Comparison of ENCODE assay signal across 8 mouse cellular contexts in the genomic region with DNA sequence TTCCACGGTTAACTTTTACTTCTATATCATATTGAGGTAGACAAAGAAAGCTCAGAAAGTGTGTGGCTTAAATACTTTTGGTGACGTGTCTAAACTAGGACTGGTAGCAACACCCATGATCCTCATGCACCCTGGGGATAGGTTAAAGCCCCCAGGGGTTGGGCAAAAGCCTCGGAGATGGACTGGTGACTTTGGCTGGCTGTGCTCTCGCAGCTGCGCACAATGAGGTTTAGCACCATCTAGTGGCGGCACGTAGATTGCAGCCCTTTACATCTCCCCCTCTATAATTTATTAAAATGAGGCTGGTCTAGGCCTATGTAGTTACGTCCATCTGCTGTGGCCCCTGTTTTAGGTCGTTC. TPM values are rescaled to one million over a fixed set of nuclear protein-coding genes. Genes with fewer than 3 reads are reported as not detected.
DNase-seq lines count a peak whose midpoint lies in the region; ATAC-seq and TF ChIP-seq lines count a peak whose summit lies in the region.
"Not testable (repeated sequence)": the region's sequence is repeated elsewhere in the genome, so short reads cannot be mapped to it uniquely, and the experiment has no call there.

No protein-coding gene starts in this region.

- not testable (repeated sequence) for H3K4me1 ChIP-seq in forebrain, embryonic 11.5 days (replicated peaks; ENCODE audit: control insufficient read depth, insufficient read depth, low read length); heart, embryonic 13.5 days; hindbrain, postnatal 0 days (ENCODE audit: insufficient read depth, low read length); limb, embryonic 11.5 days (ENCODE audit: control insufficient read depth, insufficient read depth, low read length); lung, embryonic 14.5 days (ENCODE audit: insufficient read depth); midbrain, embryonic 16.5 days (ENCODE audit: control insufficient read depth, insufficient read depth, low read length); stomach, embryonic 16.5 days (ENCODE audit: control insufficient read depth, insufficient read depth, low read length)

- ATAC-seq in activated CD4-positive, CD25-positive, alpha-beta regulatory T cell, adult 4 months = peak; percentile 4
- ATAC-seq in forebrain, embryonic 11.5 days (replicated peaks; ENCODE audit: low FRiP score); heart, embryonic 13.5 days (ENCODE audit: extremely low read depth, insufficient number of reproducible peaks, low FRiP score, low TSS enrichment); hindbrain, postnatal 0 days; limb, embryonic 11.5 days (ENCODE audit: insufficient number of reproducible peaks, low FRiP score, low TSS enrichment, low read depth); midbrain, embryonic 16.5 days; stomach, embryonic 16.5 days (ENCODE audit: insufficient read depth, low FRiP score): not testable (repeated sequence)
- ATAC-seq in lung, embryonic 14.5 days (ENCODE audit: insufficient read depth) = peak; percentile 54; the same call in 1 of the 2 replicates

- not testable (repeated sequence) for H3K9me3 ChIP-seq in forebrain, embryonic 11.5 days (ENCODE audit: control insufficient read depth, low read length); heart, embryonic 13.5 days; hindbrain, postnatal 0 days (ENCODE audit: low read length); limb, embryonic 11.5 days (ENCODE audit: control insufficient read depth, low read length); lung, embryonic 14.5 days (ENCODE audit: low read depth, low read length); midbrain, embryonic 16.5 days (replicated peaks; ENCODE audit: control insufficient read depth, low read length, poor library complexity, severe bottlenecking); stomach, embryonic 16.5 days (replicated peaks; ENCODE audit: control insufficient read depth, low read length)

- H3K4me2 ChIP-seq in forebrain, embryonic 11.5 days (ENCODE audit: low read depth, low read length, severe bottlenecking) = peak overlapping the region; percentile 32; the same call in 1 of the 2 replicates
- peak overlapping the region; percentile 69 for H3K4me2 ChIP-seq in heart, embryonic 13.5 days
- peak overlapping the region; percentile 45 for H3K4me2 ChIP-seq in hindbrain, postnatal 0 days (ENCODE audit: low read depth, low read length)
- H3K4me2 ChIP-seq in limb, embryonic 11.5 days (ENCODE audit: low read depth, severe bottlenecking) = peak overlapping the region; percentile 13; the same call in 1 of the 2 replicates
- H3K4me2 ChIP-seq in lung, embryonic 14.5 days = peak overlapping the region; percentile 59
- H3K4me2 ChIP-seq in midbrain, embryonic 16.5 days (ENCODE audit: low read length) = peak overlapping the region; percentile 45
- H3K4me2 ChIP-seq in stomach, embryonic 16.5 days (ENCODE audit: low read depth, low read length) = peak overlapping the region; percentile 51

- DNase-seq in forebrain, embryonic 11.5 days (ENCODE audit: low spot score); hindbrain, postnatal 0 days (ENCODE audit: low spot score); limb, embryonic 11.5 days (ENCODE audit: low spot score); lung, embryonic 14.5 days: not testable (repeated sequence)

- not testable (repeated sequence) for H3K4me3 ChIP-seq in forebrain, embryonic 11.5 days (ENCODE audit: low read depth, low read length); hindbrain, postnatal 0 days (ENCODE audit: low read length); limb, embryonic 11.5 days (ENCODE audit: low read depth, low read length)
- H3K4me3 ChIP-seq in heart, embryonic 13.5 days = peak overlapping the region; percentile 40
- H3K4me3 ChIP-seq in lung, embryonic 14.5 days (ENCODE audit: low read depth, low read length) = peak overlapping the region; percentile 15; the same call in 1 of the 2 replicates
- peak overlapping the region; percentile 7; the same call in 1 of the 2 replicates for H3K4me3 ChIP-seq in midbrain, embryonic 16.5 days (ENCODE audit: low read depth, low read length)
- H3K4me3 ChIP-seq in stomach, embryonic 16.5 days (replicated peaks; ENCODE audit: low read length) = peak overlapping the region; percentile 30

- H3K27ac ChIP-seq in forebrain, embryonic 11.5 days (ENCODE audit: low read depth, low read length); heart, embryonic 13.5 days (replicated peaks); hindbrain, postnatal 0 days; limb, embryonic 11.5 days (replicated peaks; ENCODE audit: low read depth, low read length); lung, embryonic 14.5 days (ENCODE audit: low read depth); midbrain, embryonic 16.5 days (ENCODE audit: low read length); stomach, embryonic 16.5 days (ENCODE audit: low read length): not testable (repeated sequence)

- 0 out of 2 replicates have a peak, but pooled peaks have one; percentile 4 for TF ChIP-seq CTCF in hindbrain, postnatal 0 days (IDR thresholded peaks at IDR 0.05; ENCODE audit: low read depth)
- not testable (repeated sequence) for TF ChIP-seq CTCF in lung, embryonic 14.5 days (IDR thresholded peaks at IDR 0.05; ENCODE audit: low read depth)

- H3K36me3 ChIP-seq in forebrain, embryonic 11.5 days (ENCODE audit: control insufficient read depth, insufficient read depth, low read length); heart, embryonic 13.5 days; hindbrain, postnatal 0 days (ENCODE audit: insufficient read depth, low read length); limb, embryonic 11.5 days (ENCODE audit: control insufficient read depth, insufficient read depth, low read length); lung, embryonic 14.5 days (ENCODE audit: insufficient read depth); midbrain, embryonic 16.5 days (ENCODE audit: control insufficient read depth, insufficient read depth, low read length); stomach, embryonic 16.5 days (ENCODE audit: control insufficient read depth, insufficient read depth, low read length): not testable (repeated sequence)

- WGBS in forebrain, embryonic 11.5 days = 14% methylated on average over 1 of the region's 9 CpGs
- WGBS in heart, embryonic 13.5 days = 15% methylated on average over 1 of the region's 9 CpGs
- 14% methylated on average over 1 of the region's 9 CpGs for WGBS in hindbrain, postnatal 0 days
- WGBS in limb, embryonic 11.5 days = 25% methylated on average over 1 of the region's 9 CpGs
- WGBS in lung, embryonic 14.5 days = 8% methylated on average over 1 of the region's 9 CpGs
- WGBS in midbrain, embryonic 16.5 days = 9% methylated on average over 1 of the region's 9 CpGs
- WGBS in stomach, embryonic 16.5 days = 0% methylated on average over 1 of the region's 9 CpGs

- H3K27me3 ChIP-seq in forebrain, embryonic 11.5 days (ENCODE audit: control insufficient read depth, insufficient read depth, low read length); heart, embryonic 13.5 days (replicated peaks); hindbrain, postnatal 0 days (ENCODE audit: insufficient read depth, low read length); limb, embryonic 11.5 days (ENCODE audit: control insufficient read depth, insufficient read depth, low read length); lung, embryonic 14.5 days (ENCODE audit: insufficient read depth, low read length); midbrain, embryonic 16.5 days (ENCODE audit: control insufficient read depth, insufficient read depth, low read depth, low read length); stomach, embryonic 16.5 days (ENCODE audit: control insufficient read depth, insufficient read depth, low read length): not testable (repeated sequence)

- H3K9ac ChIP-seq in forebrain, embryonic 11.5 days (ENCODE audit: low read length); hindbrain, postnatal 0 days (replicated peaks; ENCODE audit: low read length); limb, embryonic 11.5 days (ENCODE audit: low read length); midbrain, embryonic 16.5 days (ENCODE audit: low read depth, low read length): not testable (repeated sequence)
- H3K9ac ChIP-seq in heart, embryonic 13.5 days = peak overlapping the region; percentile 78
- H3K9ac ChIP-seq in lung, embryonic 14.5 days = peak overlapping the region; percentile 48; the same call in 1 of the 2 replicates
- peak overlapping the region; percentile 69 for H3K9ac ChIP-seq in stomach, embryonic 16.5 days (ENCODE audit: low read length)

RNA-seq across cellular contexts. Expression of gene Zfp974, which starts 4.5 kb away (rescaled TPM):
- 1 to 10 TPM; 3.3 to 4.5 TPM for polyA plus RNA-seq in activated CD4-positive, CD25-positive, alpha-beta regulatory T cell, adult 4 months (2017; shearing (Covaris generic))
- 12.5 and 17.3 TPM in 2 replicates for polyA plus RNA-seq in forebrain, embryonic 11.5 days (2014; fragmentation: Nextera tagmentation; extraction: Ambion mirVana)
- polyA plus RNA-seq in heart, embryonic 13.5 days (2015; fragmentation: Nextera tagmentation; extraction: Ambion mirVana) = 5.5 and 6.9 TPM in 2 replicates
- total RNA-seq in hindbrain, postnatal 0 days (2014; rRNA removed) = 9.0 and 13.2 TPM in 2 replicates
- 6.3 and 7.2 TPM in 2 replicates for polyA plus RNA-seq in hindbrain, postnatal 0 days (2015; fragmentation: Nextera tagmentation; extraction: Ambion mirVana)
- polyA plus RNA-seq in limb, embryonic 11.5 days (2014; fragmentation: Nextera tagmentation; extraction: Ambion mirVana) = 9.7 and 10.0 TPM in 2 replicates
- polyA plus RNA-seq in lung, embryonic 14.5 days (2014; fragmentation: Nextera tagmentation; extraction: Ambion mirVana) = 10.1 TPM in 2 replicates
- 16.3 and 17.2 TPM in 2 replicates for polyA plus RNA-seq in midbrain, embryonic 16.5 days (2015; fragmentation: Nextera tagmentation; extraction: Ambion mirVana)
- polyA plus RNA-seq in stomach, embryonic 16.5 days (2015; fragmentation: Nextera tagmentation; extraction: Ambion mirVana) = 8.4 and 9.4 TPM in 2 replicates

RNA-seq across cellular contexts. Expression of gene Zfp780b, which starts 45.2 kb away (rescaled TPM):
- 10 to 100 TPM; 35.1 to 37.1 TPM for polyA plus RNA-seq in activated CD4-positive, CD25-positive, alpha-beta regulatory T cell, adult 4 months (2017; shearing (Covaris generic))
- 20.2 and 22.2 TPM in 2 replicates for polyA plus RNA-seq in forebrain, embryonic 11.5 days (2014; fragmentation: Nextera tagmentation; extraction: Ambion mirVana)
- 12.0 and 13.1 TPM in 2 replicates for polyA plus RNA-seq in heart, embryonic 13.5 days (2015; fragmentation: Nextera tagmentation; extraction: Ambion mirVana)
- total RNA-seq in hindbrain, postnatal 0 days (2014; rRNA removed) = 16.6 and 18.0 TPM in 2 replicates
- 18.4 and 18.9 TPM in 2 replicates for polyA plus RNA-seq in hindbrain, postnatal 0 days (2015; fragmentation: Nextera tagmentation; extraction: Ambion mirVana)
- 20.2 and 20.4 TPM in 2 replicates for polyA plus RNA-seq in limb, embryonic 11.5 days (2014; fragmentation: Nextera tagmentation; extraction: Ambion mirVana)
- polyA plus RNA-seq in lung, embryonic 14.5 days (2014; fragmentation: Nextera tagmentation; extraction: Ambion mirVana) = 16.2 and 17.5 TPM in 2 replicates
- 31.1 and 36.9 TPM in 2 replicates for polyA plus RNA-seq in midbrain, embryonic 16.5 days (2015; fragmentation: Nextera tagmentation; extraction: Ambion mirVana)
- polyA plus RNA-seq in stomach, embryonic 16.5 days (2015; fragmentation: Nextera tagmentation; extraction: Ambion mirVana) = 18.5 and 18.8 TPM in 2 replicates

Comparison
In these comparisons a context has a peak if more than half of its experiments do, and no peak if none do; other contexts are left out.
1. H3K4me2 ChIP-seq: peak in every context shown above with its lines; median percentile 69 in heart, embryonic 13.5 days; 59 in lung, embryonic 14.5 days; 51 in stomach, embryonic 16.5 days; 45 in hindbrain, postnatal 0 days; 45 in midbrain, embryonic 16.5 days; 32 in forebrain, embryonic 11.5 days; 13 in limb, embryonic 11.5 days.